Mouse (Mus musculus) C2C12 (cell line): Measurements from ENCODE around the gene Trmt6.

Experiments used
- CTCF ChIP-seq: IDR thresholded peaks from one replicate; pipeline ENCODE4 v1.5.1; 2011; ENCODE audit not compliant: control insufficient read depth, insufficient read depth, insufficient read length
- FOSL1 ChIP-seq: IDR thresholded peaks from one replicate; pipeline ENCODE4 v1.8.0; 2011; ENCODE audit warnings: mild to moderate bottlenecking, low read length; ENCODE audit not compliant: poor library complexity, insufficient read depth, severe bottlenecking

DNA sequence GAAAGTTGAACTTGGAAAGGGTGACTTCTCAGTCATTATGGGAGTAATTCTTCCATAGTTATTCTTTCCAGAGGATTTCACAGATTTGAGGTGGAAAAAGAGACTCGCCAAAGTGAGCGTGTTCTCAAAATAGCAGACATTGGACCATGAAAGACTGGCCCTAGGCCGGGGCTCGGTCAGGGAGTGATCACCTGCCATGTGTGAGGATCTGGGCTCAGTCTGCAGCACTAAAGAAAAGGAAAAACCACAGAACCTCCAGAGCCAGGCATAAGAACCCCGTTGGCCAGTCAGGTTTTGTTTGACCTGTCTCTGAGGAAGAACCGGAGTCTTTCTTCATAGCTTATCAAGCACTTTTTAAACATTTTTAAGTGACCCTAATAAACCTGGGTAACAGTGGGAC, 31.8 kb downstream of the Trmt6 start:
- TF ChIP-seq CTCF, result no peak
- no peak for TF ChIP-seq FOSL1
